Mouse (Mus musculus) neural tube, embryonic 13.5 days (tissue): ENCODE measurements around the gene Pmepa1. TPM values are rescaled to one million over a fixed set of nuclear protein-coding genes. Genes with fewer than 3 reads are reported as not detected.

Experiments
- ATAC-seq: fragments of 200-750 bp; cut with Nextera tagmentation; 2 replicates; pipeline ENCODE4 v1.8.0; 2017; ENCODE audit warnings: low read depth, mild to moderate bottlenecking, moderate TSS enrichment, moderate library complexity
- H3K27ac ChIP-seq: fragments of 300-500 bp; sonication (generic); replicated peaks from 2 replicates; pipeline ENCODE4 v1.5.1; 2015; ENCODE audit warnings: moderate library complexity, mild to moderate bottlenecking, inconsistent platforms
- H3K27me3 ChIP-seq: fragments of 300-500 bp; sonication (generic); 2 replicates; pipeline ENCODE4 v1.6.1; 2015; ENCODE audit warnings: mild to moderate bottlenecking, inconsistent platforms
- H3K36me3 ChIP-seq: fragments of 300-500 bp; sonication (generic); 2 replicates; pipeline ENCODE4 v1.6.1; 2015; ENCODE audit warnings: mild to moderate bottlenecking, inconsistent platforms
- H3K4me1 ChIP-seq: fragments of 300-500 bp; sonication (generic); replicated peaks from 2 replicates; pipeline ENCODE4 v1.6.1; 2015; ENCODE audit warnings: inconsistent platforms
- H3K4me2 ChIP-seq: fragments of 300-500 bp; sonication (generic); 2 replicates; pipeline ENCODE4 v1.6.1; 2015; ENCODE audit warnings: inconsistent platforms, mild to moderate bottlenecking, moderate library complexity
- H3K4me3 ChIP-seq: fragments of 300-500 bp; sonication (generic); 2 replicates; pipeline ENCODE4 v1.5.1; 2015; ENCODE audit warnings: mild to moderate bottlenecking, inconsistent platforms
- H3K9ac ChIP-seq: fragments of 300-500 bp; sonication (generic); 2 replicates; pipeline ENCODE4 v1.6.1; 2015; ENCODE audit warnings: moderate library complexity, mild to moderate bottlenecking, inconsistent platforms
- H3K9me3 ChIP-seq: fragments of 300-500 bp; sonication (generic); 2 replicates; pipeline ENCODE4 v1.6.1; 2016; ENCODE audit warnings: inconsistent platforms
- WGBS: fragments of 180-500 bp; shearing (Covaris S2); methylation state at CpG from one replicate; pipeline ENCODE4 v1.1.7; 2015; 5-methylcytosine and 5-hydroxymethylcytosine counted together
- polyA plus RNA-seq: library from polyadenylated mRNA; unstranded; fragments of >200 nt; fragmentation: Nextera tagmentation; extraction: Ambion mirVana; gene quantifications from 2 replicates; pipeline ENCODE4 v1.2.1, GENCODE M21; 2015

The Pmepa1 gene
- polyA plus RNA-seq, 1 experiment from 2014 or later, result 5.2 TPM

GRCm38 (mm10) chr2:173218416-173219141, 57.8 kb downstream of the Pmepa1 start, which contains the start of gene Zbp1:
TSS of gene Zbp1 (minus strand) at chr2:173218923.
- no peak within 1 kb of the TSS for H3K27ac ChIP-seq
- WGBS, result 56% methylated on average over 11 of the region's 11 CpGs
- H3K9me3 ChIP-seq, result no peaks in the 10 kb centered on the region
- H3K36me3 ChIP-seq, result no peaks in the 10 kb centered on the region
- no peak within 1 kb of the TSS for H3K4me3 ChIP-seq
- H3K27me3 ChIP-seq, result peaks cover 5% of the 10 kb centered on the region; the same call in 1 of the 2 replicates
- H3K9ac ChIP-seq, result no peak within 1 kb of the TSS
- no peak within 1 kb of the TSS for H3K4me2 ChIP-seq
- ATAC-seq, result no peak
- H3K4me1 ChIP-seq, result peaks cover 4% of the 10 kb centered on the region; the same call in 1 of the 2 replicates

GRCm38 (mm10) chr2:173217763-173218258, 58.5 kb downstream of the Pmepa1 start:
- H3K4me2 ChIP-seq, result no peak overlapping the region
- no peak for ATAC-seq
- no peak overlapping the region for H3K4me3 ChIP-seq
- no peak overlapping the region for H3K9ac ChIP-seq
- WGBS, result 96% methylated on average over 5 of the region's 5 CpGs
- no peaks in the 10 kb centered on the region for H3K4me1 ChIP-seq
- no peaks in the 10 kb centered on the region for H3K9me3 ChIP-seq
- H3K27ac ChIP-seq, result no peak overlapping the region
- H3K36me3 ChIP-seq, result no peaks in the 10 kb centered on the region
- H3K27me3 ChIP-seq, result peaks cover 5% of the 10 kb centered on the region; the same call in 1 of the 2 replicates

GRCm38 (mm10) chr2:173217246-173217645, 59.1 kb downstream of the Pmepa1 start:
- 80% methylated on average over 3 of the region's 3 CpGs for WGBS
- Histone ChIP-seq H3K4me2 (no peak overlapping the region), H3K27me3 (peaks cover 5% of the 10 kb centered on the region; the same call in 1 of the 2 replicates), H3K9me3 (no peaks in the 10 kb centered on the region), H3K4me3 (no peak overlapping the region), H3K9ac (no peak overlapping the region), H3K4me1 (no peaks in the 10 kb centered on the region), H3K27ac (no peak overlapping the region), H3K36me3 (no peaks in the 10 kb centered on the region)
- no peak for ATAC-seq

GRCm38 (mm10) chr2:173216840-173217239, 59.5 kb downstream of the Pmepa1 start:
- ATAC-seq, result no peak
- Histone ChIP-seq H3K27me3 (peaks cover 5% of the 10 kb centered on the region; the same call in 1 of the 2 replicates), H3K36me3 (no peaks in the 10 kb centered on the region), H3K27ac (no peak overlapping the region), H3K4me1 (no peaks in the 10 kb centered on the region), H3K4me3 (no peak overlapping the region), H3K9me3 (no peaks in the 10 kb centered on the region), H3K4me2 (no peak overlapping the region), H3K9ac (no peak overlapping the region)
- WGBS, result 89% methylated on average over 7 of the region's 7 CpGs

GRCm38 (mm10) chr2:173212227-173212626, 64.1 kb downstream of the Pmepa1 start:
- H3K4me3 ChIP-seq, result no peak overlapping the region
- ATAC-seq, result no peak
- 81% methylated on average over 4 of the region's 4 CpGs for WGBS
- peaks cover 5% of the 10 kb centered on the region; the same call in 1 of the 2 replicates for H3K27me3 ChIP-seq
- no peak overlapping the region for H3K27ac ChIP-seq
- no peaks in the 10 kb centered on the region for H3K36me3 ChIP-seq
- no peak overlapping the region for H3K9ac ChIP-seq
- H3K4me2 ChIP-seq, result no peak overlapping the region
- no peaks in the 10 kb centered on the region for H3K9me3 ChIP-seq
- no peaks in the 10 kb centered on the region for H3K4me1 ChIP-seq

GRCm38 (mm10) chr2:173209091-173209815, 67.1 kb downstream of the Pmepa1 start:
- Histone ChIP-seq H3K9ac (no peak overlapping the region), H3K4me3 (no peak overlapping the region), H3K27me3 (no peaks in the 10 kb centered on the region), H3K4me1 (no peaks in the 10 kb centered on the region), H3K9me3 (0 out of 2 replicates have a peak, but pooled peaks cover 5% of the 10 kb centered on the region), H3K4me2 (no peak overlapping the region), H3K27ac (no peak overlapping the region), H3K36me3 (no peaks in the 10 kb centered on the region)
- ATAC-seq, result no peak
- WGBS, result 90% methylated on average over 7 of the region's 7 CpGs

- H3K27me3 ChIP-seq, result no peaks in the 10 kb centered on the region
- WGBS, result 96% methylated on average over 3 of the region's 3 CpGs
- H3K9ac ChIP-seq, result no peak overlapping the region
- no peaks in the 10 kb centered on the region for H3K36me3 ChIP-seq
- H3K4me3 ChIP-seq, result no peak overlapping the region
- 0 out of 2 replicates have a peak, but pooled peaks cover 4% of the 10 kb centered on the region for H3K4me1 ChIP-seq
- no peak overlapping the region for H3K27ac ChIP-seq
- no peak for ATAC-seq
- no peak overlapping the region for H3K4me2 ChIP-seq
- H3K9me3 ChIP-seq, result 0 out of 2 replicates have a peak, but pooled peaks cover 5% of the 10 kb centered on the region
Observed at GRCm38 (mm10) chr2:173207051-173207450, 69.3 kb downstream of the Pmepa1 start.

- H3K4me3 ChIP-seq, result no peak overlapping the region
- 0 out of 2 replicates have a peak, but pooled peaks cover 4% of the 10 kb centered on the region for H3K4me1 ChIP-seq
- H3K9me3 ChIP-seq, result 0 out of 2 replicates have a peak, but pooled peaks cover 5% of the 10 kb centered on the region
- H3K27ac ChIP-seq, result no peak overlapping the region
- 92% methylated on average over 14 of the region's 14 CpGs for WGBS
- H3K4me2 ChIP-seq, result no peak overlapping the region
- no peak overlapping the region for H3K9ac ChIP-seq
- no peaks in the 10 kb centered on the region for H3K27me3 ChIP-seq
- H3K36me3 ChIP-seq, result no peaks in the 10 kb centered on the region
- no peak for ATAC-seq
Observed at GRCm38 (mm10) chr2:173205563-173206099, 70.7 kb downstream of the Pmepa1 start.

GRCm38 (mm10) chr2:173204671-173205070, 71.7 kb downstream of the Pmepa1 start:
- WGBS, result 68% methylated on average over 4 of the region's 4 CpGs
- H3K4me3 ChIP-seq, result no peak overlapping the region
- 0 out of 2 replicates have a peak, but pooled peaks cover 4% of the 10 kb centered on the region for H3K4me1 ChIP-seq
- H3K36me3 ChIP-seq, result no peaks in the 10 kb centered on the region
- H3K4me2 ChIP-seq, result no peak overlapping the region
- H3K27me3 ChIP-seq, result no peaks in the 10 kb centered on the region
- no peak overlapping the region for H3K27ac ChIP-seq
- H3K9me3 ChIP-seq, result 0 out of 2 replicates have a peak, but pooled peaks cover 5% of the 10 kb centered on the region
- ATAC-seq, result no peak
- H3K9ac ChIP-seq, result no peak overlapping the region

- H3K36me3 ChIP-seq, result no peaks in the 10 kb centered on the region
- H3K27me3 ChIP-seq, result no peaks in the 10 kb centered on the region
- peaks cover 5% of the 10 kb centered on the region; the same call in 1 of the 2 replicates for H3K9me3 ChIP-seq
- ATAC-seq, result no peak
- 0 out of 2 replicates have a peak, but pooled peaks cover 4% of the 10 kb centered on the region for H3K4me1 ChIP-seq
- no peak overlapping the region for H3K27ac ChIP-seq
- no peak overlapping the region for H3K9ac ChIP-seq
- WGBS, result 86% methylated on average over 3 of the region's 3 CpGs
- H3K4me3 ChIP-seq, result no peak overlapping the region
- no peak overlapping the region for H3K4me2 ChIP-seq
Observed at GRCm38 (mm10) chr2:173203726-173204125, 72.6 kb downstream of the Pmepa1 start.

GRCm38 (mm10) chr2:173202924-173203689, 73.2 kb downstream of the Pmepa1 start:
- Histone ChIP-seq H3K4me1 (0 out of 2 replicates have a peak, but pooled peaks cover 4% of the 10 kb centered on the region), H3K27ac (peak overlapping the region; percentile 34; the same call in 1 of the 2 replicates), H3K27me3 (no peaks in the 10 kb centered on the region), H3K9ac (no peak overlapping the region), H3K9me3 (peaks cover 5% of the 10 kb centered on the region; the same call in 1 of the 2 replicates), H3K4me2 (no peak overlapping the region), H3K4me3 (no peak overlapping the region), H3K36me3 (no peaks in the 10 kb centered on the region)
- ATAC-seq, result no peak
- 68% methylated on average over 19 of the region's 19 CpGs for WGBS
